Mouse (Mus musculus): ENCODE results near the gene Xpc.

Xpc gene

DNA sequence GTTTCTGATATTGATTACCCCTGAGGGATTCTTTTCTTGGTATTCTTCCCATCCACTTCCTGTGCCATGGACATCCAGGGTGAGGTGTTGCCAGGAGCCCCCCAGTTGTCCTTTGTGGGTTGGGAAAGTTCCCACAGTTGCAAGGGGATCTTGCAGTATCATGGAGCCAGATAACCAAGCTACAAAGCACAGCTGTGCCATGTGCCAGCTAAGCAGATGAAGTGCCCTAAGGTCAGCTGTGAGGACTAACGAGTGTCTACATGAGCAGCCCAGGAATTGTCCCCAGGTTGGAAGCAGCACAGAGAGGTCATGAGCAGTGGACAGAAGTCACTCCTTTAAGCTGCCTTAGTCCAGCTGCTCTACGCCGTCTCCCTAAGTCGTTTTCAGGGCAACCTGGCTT, 9.9 kb upstream of the Xpc start:
- DNase-seq (ENCODE audit: low spot score): no peak

- DNase-seq (ENCODE audit: low spot score): no peak
Measured at GRCm38 (mm10) chr6:91522816-91523215, 7.1 kb upstream of the Xpc start.

DNA sequence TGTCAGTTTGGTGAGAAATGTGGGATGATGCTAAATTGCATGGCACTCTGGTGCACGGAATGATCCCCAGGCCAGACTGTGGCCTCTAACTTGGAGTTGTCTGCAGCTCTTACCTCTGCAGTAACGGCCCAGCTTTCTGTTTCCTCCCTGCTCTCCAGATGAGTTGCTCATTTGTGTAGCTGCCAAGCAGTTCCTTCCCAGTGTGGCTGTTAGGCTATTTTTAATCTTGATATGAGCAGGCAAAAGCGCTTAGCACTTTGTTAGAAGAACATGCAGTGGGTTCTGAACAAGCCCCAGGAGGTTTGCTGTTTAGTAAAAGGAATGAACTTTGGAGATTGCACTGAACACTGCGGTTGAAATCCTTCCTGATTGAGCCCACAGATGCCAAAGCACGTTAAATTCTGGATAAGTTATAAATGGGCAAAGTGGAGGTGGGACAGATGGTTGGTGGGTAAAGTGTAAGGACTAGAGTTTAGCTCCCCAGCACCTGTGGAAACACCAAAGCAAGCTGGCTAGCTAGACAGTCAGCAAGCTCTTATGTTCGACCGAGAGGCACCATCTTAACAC, 2.8 kb upstream of the Xpc start:
- no peak for DNase-seq (ENCODE audit: low spot score)

DNA sequence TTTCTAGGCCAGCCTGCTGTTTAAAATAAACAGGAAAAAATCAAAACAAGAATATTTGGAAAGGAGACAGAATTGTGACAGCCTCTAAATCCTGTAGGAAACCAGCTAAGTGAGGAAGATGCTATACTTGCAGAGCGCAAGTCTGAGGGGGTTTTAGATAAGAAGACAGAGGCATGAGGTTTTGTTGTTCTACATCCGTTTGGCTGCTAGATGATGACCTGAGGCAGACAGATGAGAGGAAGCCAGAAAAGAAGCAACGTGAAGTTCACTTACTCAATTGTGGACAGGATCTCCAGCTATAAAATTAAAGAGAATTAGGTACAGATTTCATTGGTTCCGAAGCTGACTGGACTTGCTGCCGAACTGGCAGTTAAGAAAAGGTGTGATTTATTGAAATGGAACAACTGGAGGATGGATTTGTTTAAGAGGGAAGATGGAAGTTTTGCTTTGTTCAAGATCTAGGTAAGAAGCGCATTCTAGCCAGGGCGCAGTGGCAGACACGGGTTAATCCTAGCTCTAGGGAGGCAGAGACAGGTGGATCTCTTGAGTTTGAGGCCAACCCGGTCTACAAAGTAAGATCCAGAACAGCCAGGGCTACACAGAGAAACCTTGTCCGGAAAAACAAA, 838 bp downstream of the Xpc start:
- no peak for DNase-seq (ENCODE audit: low spot score)

DNA sequence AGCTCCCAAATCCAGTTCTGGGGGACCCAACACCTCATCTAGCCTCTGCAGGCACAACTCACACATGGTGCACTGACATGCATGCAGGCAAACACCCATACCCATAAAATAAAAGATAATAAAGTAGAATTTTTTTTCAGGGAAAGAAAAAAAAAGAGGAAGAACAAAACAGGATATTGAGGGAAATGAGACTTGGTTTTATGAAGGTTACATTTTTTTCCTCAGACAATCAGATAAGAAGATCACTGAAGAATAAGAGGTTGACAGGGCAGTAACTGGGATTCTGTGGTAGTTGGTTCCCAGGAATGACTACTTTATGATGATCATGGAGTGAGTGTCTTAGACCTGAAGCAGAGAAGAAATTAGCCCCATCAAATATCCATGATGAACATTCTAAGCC, 1.6 kb downstream of the Xpc start:
- DNase-seq (ENCODE audit: low spot score): no peak

- DNase-seq (ENCODE audit: low spot score): no peak
Measured at GRCm38 (mm10) chr6:91510211-91510610, 5.5 kb downstream of the Xpc start.

- DNase-seq (ENCODE audit: low spot score): peak; percentile 68
Measured at GRCm38 (mm10) chr6:91509326-91509725, 6.4 kb downstream of the Xpc start.

- no peak for DNase-seq (ENCODE audit: low spot score)
Measured at GRCm38 (mm10) chr6:91508041-91508440, 7.6 kb downstream of the Xpc start.

DNA sequence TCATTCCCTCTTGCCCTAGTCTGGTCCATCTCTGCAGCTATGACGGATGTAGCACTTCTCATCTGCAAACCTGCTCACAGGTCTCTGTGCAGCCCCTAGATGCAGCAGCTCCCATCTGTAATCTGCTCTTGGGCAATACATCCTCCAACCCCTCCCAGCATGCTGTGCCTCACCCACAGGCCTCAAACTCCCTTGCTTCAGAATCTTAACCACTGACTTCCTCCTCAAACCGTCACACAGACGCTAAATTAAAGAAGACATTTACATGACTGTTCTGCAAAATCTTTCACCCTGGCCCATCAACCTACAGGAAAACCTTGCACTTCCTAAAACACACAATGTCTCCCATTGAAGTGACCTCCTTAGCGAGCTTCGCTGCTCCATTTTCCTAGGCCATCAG, 9.7 kb downstream of the Xpc start:
- DNase-seq (ENCODE audit: low spot score): no peak

GRCm38 (mm10) chr6:91503302-91503701, 12.4 kb downstream of the Xpc start:
- DNase-seq (ENCODE audit: low spot score): no peak

- DNase-seq (ENCODE audit: low spot score): no peak
Measured at GRCm38 (mm10) chr6:91494526-91494925, 21.2 kb downstream of the Xpc start.

- DNase-seq (ENCODE audit: low spot score): no peak
Measured at GRCm38 (mm10) chr6:91493053-91493452, 22.6 kb downstream of the Xpc start.

DNA sequence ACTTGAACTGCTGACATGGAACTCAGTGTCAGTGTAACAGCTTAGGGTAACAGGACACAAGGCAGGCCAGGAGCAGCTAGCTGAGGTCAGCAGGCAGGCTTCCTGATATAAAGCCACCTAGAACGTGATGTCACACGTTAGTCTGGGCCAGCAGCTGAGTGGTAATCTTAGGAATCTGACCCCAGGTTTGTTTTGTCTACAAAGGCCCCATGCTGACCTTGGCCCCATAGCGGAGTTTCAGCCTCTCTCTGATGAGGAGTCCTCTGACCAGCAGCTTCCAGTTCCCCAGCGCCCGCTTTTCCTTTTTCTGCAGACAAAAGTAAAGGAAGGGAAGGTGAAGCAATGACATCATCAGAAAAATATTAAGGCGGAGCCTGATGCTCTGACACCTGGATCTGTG, 24.7 kb downstream of the Xpc start:
- DNase-seq (ENCODE audit: low spot score): no peak

- no peak for DNase-seq (ENCODE audit: low spot score)
Measured at GRCm38 (mm10) chr6:91489872-91490271, 25.8 kb downstream of the Xpc start.

DNA sequence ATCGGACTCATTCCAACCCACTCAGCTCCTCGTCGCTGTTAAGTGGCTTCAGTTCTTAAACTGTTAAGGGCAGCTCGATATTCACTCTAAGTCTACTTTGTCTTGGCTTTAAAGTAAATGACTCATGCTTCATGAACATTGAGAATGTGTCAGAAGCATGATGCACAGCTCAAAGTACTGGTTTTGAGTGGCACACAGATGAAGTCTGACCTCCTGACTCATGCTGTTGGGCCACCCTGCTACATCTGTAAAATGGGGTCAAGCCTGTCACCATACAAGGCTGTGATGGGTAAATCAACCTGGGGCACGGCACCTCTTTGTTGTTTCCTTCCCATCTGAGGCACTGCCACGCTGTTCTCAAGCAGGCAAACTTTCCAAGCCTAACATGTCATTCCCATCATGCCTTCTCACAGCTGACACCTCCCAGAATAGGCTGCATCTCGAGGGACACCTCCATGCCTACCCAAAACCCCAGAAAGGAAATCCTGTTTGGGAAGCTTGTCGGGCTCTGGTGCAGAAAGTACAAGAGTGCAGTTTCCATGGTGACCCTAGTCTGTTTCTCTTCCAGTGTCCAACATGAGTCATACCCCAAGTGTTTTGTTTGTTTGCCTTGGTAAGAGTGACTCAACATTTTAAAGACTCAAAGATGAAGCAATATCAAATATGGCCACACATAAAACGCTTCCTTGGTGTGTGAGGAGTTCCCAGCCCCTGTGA, 27.0 kb downstream of the Xpc start:
- DNase-seq (ENCODE audit: low spot score): no peak

DNA sequence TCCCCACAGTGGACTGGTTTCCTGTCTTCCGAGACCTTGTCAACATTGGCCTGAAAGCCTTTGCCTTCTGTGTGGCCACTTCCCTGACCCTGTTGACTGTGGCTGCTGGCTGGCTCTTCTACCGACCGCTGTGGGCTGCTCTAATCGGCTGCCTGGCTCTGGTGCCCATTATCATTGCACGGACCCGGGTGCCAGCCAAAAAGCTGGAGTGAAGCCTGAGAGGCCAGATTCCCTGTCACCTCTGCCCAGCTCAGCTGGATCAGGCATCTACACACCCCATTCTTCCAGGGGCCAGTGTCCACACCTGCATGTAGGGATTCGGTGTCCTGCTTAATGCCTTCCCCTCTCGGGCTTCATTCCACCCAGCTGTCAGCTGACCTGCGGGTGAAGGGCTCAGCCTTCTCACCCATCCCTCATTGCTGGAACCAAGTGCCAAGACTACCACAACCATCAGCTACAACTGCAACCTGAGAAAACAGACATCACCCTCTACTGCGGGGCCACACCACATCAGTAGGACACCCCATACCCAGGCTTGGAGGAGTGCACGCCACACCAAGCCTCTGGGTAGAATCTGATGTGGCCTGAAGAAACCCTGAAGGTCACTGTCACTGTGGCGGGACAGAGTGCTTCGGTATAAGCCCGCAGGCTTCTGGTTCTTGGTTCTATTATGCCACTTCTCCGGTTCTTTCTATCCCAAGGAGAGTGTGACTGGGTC, 28.8 kb downstream of the Xpc start:
- DNase-seq (ENCODE audit: low spot score): no peak

DNA sequence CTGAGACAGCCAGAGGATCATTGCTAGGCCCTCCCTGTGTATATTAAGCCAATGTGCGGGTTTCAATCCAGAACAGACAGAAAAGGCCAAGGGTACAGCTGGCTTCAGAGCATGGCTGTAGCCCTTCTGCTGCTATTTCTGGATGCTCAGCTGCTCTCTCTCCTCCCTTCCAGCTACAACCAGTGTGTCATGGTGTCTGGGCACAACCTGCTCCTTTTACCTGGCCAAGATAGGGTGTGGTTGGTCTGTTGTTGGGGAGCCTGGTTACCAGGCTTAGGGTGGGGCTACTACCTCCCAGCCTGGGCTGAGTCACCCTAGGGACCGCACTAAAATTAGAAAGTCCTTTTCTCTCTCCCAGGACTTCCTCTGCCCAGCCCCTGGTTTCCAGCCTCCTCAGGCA, 32.3 kb downstream of the Xpc start:
- DNase-seq (ENCODE audit: low spot score): no peak

DNA sequence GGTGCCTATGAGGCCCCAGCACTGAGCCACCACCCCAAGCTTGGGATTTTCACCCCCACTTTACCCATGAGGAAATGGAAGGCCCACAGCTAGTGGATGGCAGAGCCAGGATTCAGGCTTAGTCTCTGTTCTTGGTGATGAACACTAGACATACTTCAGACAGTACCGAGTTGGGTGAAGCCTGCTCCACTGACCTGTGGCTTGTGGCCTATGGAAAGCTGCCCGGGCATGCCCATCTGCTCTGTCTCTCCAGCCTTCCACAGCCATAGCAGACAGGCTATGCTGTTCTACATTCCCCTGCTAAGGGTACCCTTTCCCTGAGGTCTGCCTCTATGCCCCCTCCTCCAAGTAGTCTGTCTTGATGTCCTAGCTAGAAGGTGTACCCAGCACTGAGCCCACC, 39.1 kb downstream of the Xpc start:
- DNase-seq (ENCODE audit: low spot score): no peak

- no peak for DNase-seq (ENCODE audit: low spot score)
Measured at GRCm38 (mm10) chr6:91474441-91475190, 41.1 kb downstream of the Xpc start.

- no peak for DNase-seq (ENCODE audit: low spot score)
Measured at GRCm38 (mm10) chr6:91473805-91474440, 41.8 kb downstream of the Xpc start.

GRCm38 (mm10) chr6:91472868-91473804, 42.6 kb downstream of the Xpc start, which contains the start of the genes Chchd4 and Tmem43:
TSS of gene Chchd4 (minus strand) at chr6:91473546.
TSS of gene Tmem43 (plus strand) at chr6:91473703.
- DNase-seq (ENCODE audit: low spot score): peak; percentile 96

Measured in ovary, postnatal 14 days (tissue).